Mouse (Mus musculus) ES-E14 (cell line): ENCODE measurements around the gene Myo1c.

Experiments used
- CHD2 ChIP-seq: IDR thresholded peaks from 2 replicates; pipeline ENCODE4 v1.6.1; 2014; ENCODE audit warnings: mild to moderate bottlenecking, low read depth, low read length, inconsistent platforms
- HCFC1 ChIP-seq: IDR thresholded peaks from 2 replicates; pipeline ENCODE4 v1.6.1; 2012; ENCODE audit warnings: low read length, inconsistent platforms, borderline replicate concordance; ENCODE audit not compliant: insufficient read depth
- MAFK ChIP-seq: IDR thresholded peaks from 2 replicates; pipeline ENCODE4 v1.6.1; 2014; ENCODE audit warnings: mild to moderate bottlenecking, low read depth, low read length, inconsistent platforms; ENCODE audit not compliant: insufficient read depth
- ZC3H11A ChIP-seq: IDR thresholded peaks from 2 replicates; pipeline ENCODE4 v1.6.1; 2012; ENCODE audit warnings: low read depth, mild to moderate bottlenecking, inconsistent platforms, low read length, borderline replicate concordance
- ZNF384 ChIP-seq: IDR thresholded peaks from 2 replicates; pipeline ENCODE4 v1.6.1; 2012; ENCODE audit warnings: low read depth, low read length, inconsistent platforms

- TF ChIP-seq ZNF384 (no peak), ZC3H11A (no peak), MAFK (no peak), CHD2 (no peak), HCFC1 (no peak)
These were observed 30.0 kb upstream of the Myo1c start for GRCm38 (mm10) chr11:75620136-75620780.
